Mouse (Mus musculus) MEL (cell line): ENCODE measurements around the gene Rab14.

Source experiments
- CHD2 ChIP-seq: IDR thresholded peaks from 2 replicates; pipeline ENCODE4 v1.6.1; 2011; ENCODE audit warnings: low read length, improper control_type of control experiment
- CTCF ChIP-seq, 3 experiments: IDR thresholded peaks in 2 of 3; conservative IDR thresholded peaks in 1 of 3; 2 replicates each; pipeline ENCODE4 v1.5.1; 2011 to 2012; ENCODE audit warnings: low read length in 3 of 3, low read depth in 2 of 3, mild to moderate bottlenecking in 2 of 3, improper control_type of control experiment in 1 of 3, inconsistent platforms in 1 of 3, mixed read lengths in 1 of 3, moderate library complexity in 1 of 3; ENCODE audit not compliant: control insufficient read depth in 1 of 3, insufficient read depth in 1 of 3, poor library complexity in 1 of 3, severe bottlenecking in 1 of 3
- GATA1 ChIP-seq: IDR thresholded peaks from 2 replicates; pipeline ENCODE4 v1.6.1; 2011; ENCODE audit warnings: low read depth, low read length, improper control_type of control experiment
- MAX ChIP-seq: IDR thresholded peaks from 2 replicates; pipeline ENCODE4 v1.6.1; 2011; ENCODE audit warnings: low read length, improper control_type of control experiment
- NRF1 ChIP-seq: IDR thresholded peaks from 2 replicates; pipeline ENCODE4 v1.6.1; 2014; ENCODE audit warnings: low read depth, mild to moderate bottlenecking, inconsistent platforms, low read length, improper control_type of control experiment, moderate library complexity; ENCODE audit not compliant: poor library complexity, insufficient read depth, severe bottlenecking
- POLR2A ChIP-seq, 2 experiments: IDR thresholded peaks; 2 replicates each; pipeline ENCODE4 v1.6.1; 2011 to 2012; ENCODE audit warnings: low read length in 2 of 2, mild to moderate bottlenecking in 2 of 2, control low read depth in 1 of 2, improper control_type of control experiment in 1 of 2, low read depth in 1 of 2, moderate library complexity in 1 of 2; ENCODE audit not compliant: control insufficient read depth in 1 of 2, insufficient read depth in 1 of 2, poor library complexity in 1 of 2
- RAD21 ChIP-seq: IDR thresholded peaks from 2 replicates; pipeline ENCODE4 v1.6.1; 2011; ENCODE audit warnings: mild to moderate bottlenecking, low read depth, low read length, improper control_type of control experiment
- TBP ChIP-seq: IDR thresholded peaks from 2 replicates; pipeline ENCODE4 v1.8.0; 2011; ENCODE audit warnings: low read depth, low read length, improper control_type of control experiment
- TCF12 ChIP-seq: IDR thresholded peaks from 2 replicates; pipeline ENCODE4 v1.6.1; 2014; ENCODE audit warnings: low read depth, mild to moderate bottlenecking, inconsistent platforms, low read length, improper control_type of control experiment, moderate library complexity
- USF2 ChIP-seq, 2 experiments: IDR thresholded peaks; 2 replicates each; pipeline ENCODE4 v1.6.1; 2011 to 2012; ENCODE audit warnings: improper control_type of control experiment in 2 of 2, low read length in 2 of 2, borderline replicate concordance in 1 of 2, inconsistent platforms in 1 of 2, low read depth in 1 of 2, mild to moderate bottlenecking in 1 of 2; ENCODE audit not compliant: insufficient read depth in 1 of 2

- TF ChIP-seq RAD21 (no peak), POLR2A (IDR thresholded peaks at IDR 0.05; ENCODE audit: control insufficient read depth in 1 of 2, insufficient read depth in 1 of 2, low read depth in 1 of 2, low read length in 2 of 2, poor library complexity in 1 of 2) (no peak), TBP (no peak), USF2 (IDR thresholded peaks at IDR 0.05; ENCODE audit: borderline replicate concordance in 1 of 2, insufficient read depth in 1 of 2, low read depth in 1 of 2, low read length in 2 of 2) (no peak), CTCF (IDR thresholded peaks at IDR 0.05 in 2 of 3, conservative IDR thresholded peaks at IDR 0.05 in 1 of 3; ENCODE audit: control insufficient read depth in 1 of 3, insufficient read depth in 1 of 3, low read depth in 2 of 3, low read length in 3 of 3, poor library complexity in 1 of 3, severe bottlenecking in 1 of 3) (no peak), GATA1 (no peak), NRF1 (no peak), TCF12 (no peak), MAX (no peak), CHD2 (no peak)
These were observed 27.2 kb upstream of the Rab14 start for GRCm38 (mm10) chr2:35228145-35228544.
